Mouse (Mus musculus): ENCODE measurements around the gene Pkig.

Pkig gene

GRCm38 (mm10) chr2:163766261-163766660 is 108.1 kb downstream of the Pkig start:
- no peak for DNase-seq

- DNase-seq: no peak
These were observed 108.7 kb downstream of the Pkig start for GRCm38 (mm10) chr2:163766890-163767289.

- DNase-seq: no peak
These were observed 112.5 kb downstream of the Pkig start for GRCm38 (mm10) chr2:163770731-163771130.
